Mouse (Mus musculus): ENCODE measurements around the gene Rhoc.
A peak's percentile ranks its signal among the peaks of the same experiment; 100 is the strongest.

- peak; percentile 68 for TF ChIP-seq CTCF (IDR thresholded peaks at IDR 0.05; ENCODE audit: borderline replicate concordance, extremely low read depth, insufficient read depth, insufficient read length)
- TF ChIP-seq POLR2A (IDR thresholded peaks at IDR 0.05; ENCODE audit: borderline replicate concordance, extremely low read depth, insufficient read depth, insufficient read length, poor library complexity, severe bottlenecking): peak; percentile 32; the same call in 1 of the 2 replicates
These were observed 561 bp downstream of the Rhoc start for GRCm38 (mm10) chr3:104788561-104789311.

Measured in brain, embryonic 14.5 days (tissue).